Mouse (Mus musculus) MEL (cell line): Measurements from ENCODE around the gene Ppt2.

Experiments used
- CHD2 ChIP-seq: IDR thresholded peaks from 2 replicates; pipeline ENCODE4 v1.6.1; 2011; ENCODE audit warnings: low read length, improper control_type of control experiment
- CTCF ChIP-seq, 3 experiments: IDR thresholded peaks in 2 of 3; conservative IDR thresholded peaks in 1 of 3; 2 replicates each; pipeline ENCODE4 v1.5.1; 2011 to 2012; ENCODE audit warnings: low read length in 3 of 3, low read depth in 2 of 3, mild to moderate bottlenecking in 2 of 3, improper control_type of control experiment in 1 of 3, inconsistent platforms in 1 of 3, mixed read lengths in 1 of 3, moderate library complexity in 1 of 3; ENCODE audit not compliant: control insufficient read depth in 1 of 3, insufficient read depth in 1 of 3, poor library complexity in 1 of 3, severe bottlenecking in 1 of 3
- E2F4 ChIP-seq: IDR thresholded peaks from 2 replicates; pipeline ENCODE4 v1.6.1; 2011; ENCODE audit warnings: low read depth, low read length, improper control_type of control experiment, borderline replicate concordance
- MAX ChIP-seq: IDR thresholded peaks from 2 replicates; pipeline ENCODE4 v1.6.1; 2011; ENCODE audit warnings: low read length, improper control_type of control experiment
- POLR2A ChIP-seq, 2 experiments: IDR thresholded peaks; 2 replicates each; pipeline ENCODE4 v1.6.1; 2011 to 2012; ENCODE audit warnings: low read length in 2 of 2, mild to moderate bottlenecking in 2 of 2, control low read depth in 1 of 2, improper control_type of control experiment in 1 of 2, low read depth in 1 of 2, moderate library complexity in 1 of 2; ENCODE audit not compliant: control insufficient read depth in 1 of 2, insufficient read depth in 1 of 2, poor library complexity in 1 of 2
- RAD21 ChIP-seq: IDR thresholded peaks from 2 replicates; pipeline ENCODE4 v1.6.1; 2011; ENCODE audit warnings: mild to moderate bottlenecking, low read depth, low read length, improper control_type of control experiment
- TCF12 ChIP-seq: IDR thresholded peaks from 2 replicates; pipeline ENCODE4 v1.6.1; 2014; ENCODE audit warnings: low read depth, mild to moderate bottlenecking, inconsistent platforms, low read length, improper control_type of control experiment, moderate library complexity
- ZC3H11A ChIP-seq: IDR thresholded peaks from 2 replicates; pipeline ENCODE4 v1.6.1; 2012; ENCODE audit warnings: low read depth, mild to moderate bottlenecking, inconsistent platforms, low read length, improper control_type of control experiment

DNA sequence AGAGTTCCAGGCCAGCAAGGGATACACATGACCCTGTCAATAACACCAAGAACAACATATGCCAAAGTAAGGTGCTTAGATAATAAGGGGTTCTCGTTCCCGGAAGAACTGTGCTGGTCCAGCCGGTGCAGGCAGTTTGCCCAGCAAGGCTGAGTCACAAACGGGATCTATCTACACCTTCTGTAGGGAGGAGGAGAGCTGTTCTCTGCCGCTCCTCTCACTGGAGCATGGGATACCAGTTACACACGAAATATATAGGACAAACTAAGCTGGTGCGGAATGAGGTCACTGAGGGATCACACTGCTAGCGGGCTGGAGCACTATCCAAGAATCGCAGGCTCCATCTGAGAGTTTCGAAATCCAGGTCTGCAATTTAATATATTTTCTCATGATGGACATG is 15.6 kb upstream of the Ppt2 start:
- TF ChIP-seq MAX (no peak), CHD2 (no peak), ZC3H11A (no peak), CTCF (IDR thresholded peaks at IDR 0.05 in 2 of 3, conservative IDR thresholded peaks at IDR 0.05 in 1 of 3; ENCODE audit: control insufficient read depth in 1 of 3, insufficient read depth in 1 of 3, low read depth in 2 of 3, low read length in 3 of 3, poor library complexity in 1 of 3, severe bottlenecking in 1 of 3) (no peak), RAD21 (no peak), POLR2A (IDR thresholded peaks at IDR 0.05; ENCODE audit: control insufficient read depth in 1 of 2, insufficient read depth in 1 of 2, low read depth in 1 of 2, low read length in 2 of 2, poor library complexity in 1 of 2) (no peak), TCF12 (no peak), E2F4 (no peak)
